Mouse (Mus musculus) brain, adult 2 months (tissue): ENCODE results near the gene Mpdz.
A peak's percentile ranks its signal among the peaks of the same experiment; 100 is the strongest.

Source experiments
- DNase-seq: peaks from one replicate; pipeline ENCODE4 v3.0.0; 2011; ENCODE audit warnings: low read depth, low spot score

The Mpdz gene

DNA sequence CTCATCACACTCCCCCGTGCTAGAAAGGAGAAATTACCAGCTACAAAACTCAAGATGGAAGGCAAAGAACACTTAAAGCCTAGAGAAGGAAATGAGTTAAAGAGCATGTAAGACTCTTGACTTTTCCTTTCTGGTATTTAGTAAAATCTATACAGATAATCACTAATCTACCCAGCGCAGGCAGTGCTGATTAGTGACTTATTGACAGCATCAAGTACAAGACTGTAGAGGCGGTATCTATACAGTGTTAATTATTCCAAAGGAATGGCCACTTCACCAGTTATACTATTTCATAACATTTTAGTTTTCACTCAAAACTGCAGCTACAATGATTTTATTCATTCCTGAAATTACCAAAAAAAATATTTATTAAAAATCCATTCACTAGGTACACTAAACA lies 49.7 kb downstream of the Mpdz start:
- DNase-seq = no peak

DNA sequence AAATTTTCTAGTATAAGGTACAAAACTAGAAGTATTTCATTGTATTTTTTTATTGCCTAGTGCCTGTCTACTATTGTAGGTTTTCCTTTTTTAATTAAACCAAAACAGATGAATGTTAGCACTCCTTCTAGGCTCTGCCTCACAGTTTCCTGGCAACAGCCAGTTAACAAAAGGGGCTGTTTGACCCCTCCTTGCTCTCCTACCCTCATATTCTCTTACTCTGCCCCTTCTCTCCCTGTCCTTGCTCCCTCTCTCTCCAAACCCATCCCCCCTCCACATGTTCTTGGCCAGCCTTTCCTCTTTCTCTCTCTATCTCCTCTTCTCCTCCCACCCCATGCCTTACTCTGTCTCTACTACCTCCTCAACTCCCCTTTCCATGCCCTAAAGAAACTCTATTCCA lies 53.4 kb downstream of the Mpdz start:
- DNase-seq = no peak

DNA sequence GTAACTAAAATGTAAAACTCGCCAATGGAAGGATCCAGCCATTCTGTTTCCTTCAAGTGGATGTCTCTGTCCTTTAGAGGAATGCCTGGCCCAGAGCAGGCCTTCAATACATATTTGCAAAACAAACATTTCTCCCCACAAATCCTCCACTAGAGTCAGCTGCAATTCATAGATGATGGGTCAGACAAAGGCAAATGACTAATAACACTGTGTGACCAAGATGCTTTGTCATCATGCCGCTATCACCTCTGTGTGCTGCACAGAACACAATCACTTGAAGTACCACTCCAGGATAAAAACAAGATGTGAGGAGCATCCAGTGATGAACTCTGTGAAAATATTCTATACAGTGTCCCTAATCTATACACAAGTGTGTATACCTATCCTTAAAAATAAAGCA lies 55.0 kb downstream of the Mpdz start:
- no peak for DNase-seq

DNA sequence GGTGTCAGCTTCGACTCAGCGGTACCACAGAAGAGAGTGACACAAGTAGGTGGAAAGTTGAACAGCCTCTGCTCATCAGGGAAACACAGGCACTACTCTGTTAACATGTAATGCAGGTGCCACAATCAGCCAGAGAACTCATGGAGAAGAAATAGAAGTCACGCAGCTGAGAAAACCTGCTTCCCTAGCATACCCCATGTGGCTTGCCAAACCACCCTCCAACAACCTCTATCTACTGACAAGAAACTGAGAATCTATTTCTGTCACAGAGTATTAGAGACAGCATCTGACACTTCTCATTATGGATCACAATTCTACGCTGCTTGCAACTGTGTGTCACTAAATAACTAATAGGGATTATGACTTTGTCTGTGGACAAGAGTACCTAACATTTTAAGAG lies 70.3 kb downstream of the Mpdz start:
- DNase-seq = peak; percentile 16

DNA sequence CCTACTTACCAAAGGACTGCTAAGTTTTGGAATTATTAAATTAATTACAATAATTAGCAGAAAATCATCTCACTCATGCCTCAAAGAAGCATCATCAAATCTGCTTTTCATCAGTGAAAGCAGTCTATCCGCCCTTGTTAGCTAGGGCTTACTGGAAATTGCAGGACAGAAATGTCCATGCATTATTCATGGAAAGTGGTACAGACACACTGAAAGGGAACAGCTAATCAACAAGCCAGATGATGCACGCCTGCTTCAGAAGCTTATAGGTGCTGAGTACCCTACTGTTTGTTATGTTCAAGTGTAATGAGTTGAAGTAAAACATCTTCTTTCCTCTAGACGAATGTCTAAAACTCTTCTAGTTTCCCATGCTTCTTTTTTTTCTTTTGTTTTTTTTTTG lies 91.2 kb downstream of the Mpdz start:
- no peak for DNase-seq

DNA sequence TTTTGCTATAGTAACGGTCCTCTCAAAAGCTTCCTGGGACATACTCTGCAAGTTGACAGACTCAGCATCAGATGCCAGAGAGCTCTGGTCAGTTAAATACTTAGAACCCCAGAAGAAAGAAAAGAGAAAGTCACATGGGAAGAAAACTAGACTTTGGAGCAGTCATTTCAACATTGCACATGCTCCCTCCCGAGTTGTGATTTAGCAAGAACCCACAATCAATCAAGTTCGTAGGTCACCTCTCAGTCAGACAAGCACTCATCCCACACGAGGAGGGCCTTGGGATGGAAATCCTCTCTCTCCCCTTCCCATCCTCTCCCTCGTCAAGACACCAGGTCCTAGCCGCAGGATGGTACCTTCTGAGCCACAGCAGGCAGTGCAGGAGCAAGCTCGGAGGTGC lies 94.0 kb downstream of the Mpdz start:
- DNase-seq = no peak

DNA sequence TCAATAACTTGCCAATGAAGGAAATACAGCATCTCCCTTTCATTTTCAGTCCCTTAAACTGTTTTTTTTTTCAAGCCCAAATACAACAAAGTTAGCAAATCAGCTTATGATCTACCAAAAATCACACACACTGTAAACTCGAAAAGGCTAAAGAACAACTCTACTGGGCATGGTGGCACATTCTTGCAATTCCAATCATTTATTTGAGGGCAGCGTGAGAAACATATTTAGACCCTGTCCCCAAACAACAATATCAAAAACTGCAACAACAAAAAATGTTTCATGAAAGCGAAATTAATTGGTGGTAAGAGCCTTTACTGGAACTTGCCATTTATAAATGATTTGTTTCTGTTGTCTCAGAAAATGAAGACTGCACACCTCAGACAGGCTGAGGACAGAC lies 97.5 kb downstream of the Mpdz start:
- DNase-seq = no peak

DNA sequence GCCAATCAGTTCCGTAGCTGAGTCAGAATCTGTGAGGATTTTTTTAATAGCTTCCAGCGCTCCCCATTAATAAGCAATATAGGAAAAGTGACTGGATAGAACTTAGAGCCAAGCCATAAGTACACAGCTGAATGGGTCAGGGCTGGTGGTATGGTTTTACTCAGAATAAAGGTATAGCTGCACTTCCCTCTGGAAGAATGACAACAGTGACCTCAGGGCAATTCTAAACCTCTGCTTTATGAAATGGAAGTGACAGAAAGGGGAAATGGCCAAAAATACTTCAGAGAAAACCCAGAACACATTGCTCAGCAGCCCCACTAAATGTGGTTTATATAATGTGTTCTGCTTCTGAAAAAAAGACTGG lies 109.0 kb downstream of the Mpdz start:
- peak; percentile 23 for DNase-seq

DNA sequence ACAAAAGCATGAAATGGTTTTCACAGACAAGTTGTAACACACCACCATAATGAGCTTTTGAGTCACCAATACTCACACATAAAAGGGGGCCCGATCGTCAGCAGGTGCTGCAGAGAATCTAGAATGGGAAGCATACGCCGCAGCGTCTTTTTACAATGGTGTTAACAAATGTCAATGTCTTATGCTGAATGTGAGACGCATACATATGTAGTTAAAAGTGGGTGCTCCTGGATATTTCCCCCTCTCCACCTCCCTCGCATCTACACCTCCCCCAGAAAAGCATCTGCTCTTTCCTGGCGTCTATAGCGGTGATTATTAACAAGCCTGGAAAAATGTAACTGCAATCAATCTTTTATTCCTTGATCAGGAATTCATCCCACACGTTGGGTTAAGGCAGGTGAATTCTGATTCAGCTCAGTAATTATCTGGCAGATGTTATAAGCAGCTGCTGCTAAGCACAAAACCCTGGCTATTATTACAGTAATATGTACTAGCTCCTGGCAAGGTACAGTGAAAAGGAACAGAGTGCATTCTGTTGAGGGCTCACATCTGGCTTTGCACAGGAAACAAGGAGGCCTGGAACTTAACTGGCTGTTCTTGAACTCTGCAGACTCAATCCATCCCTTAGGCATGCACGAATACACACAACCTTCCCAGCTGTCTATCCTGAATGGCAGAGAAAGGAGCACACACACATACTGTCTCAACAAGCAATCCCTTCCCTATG lies 109.6 kb downstream of the Mpdz start:
- peak; percentile 73 for DNase-seq

DNA sequence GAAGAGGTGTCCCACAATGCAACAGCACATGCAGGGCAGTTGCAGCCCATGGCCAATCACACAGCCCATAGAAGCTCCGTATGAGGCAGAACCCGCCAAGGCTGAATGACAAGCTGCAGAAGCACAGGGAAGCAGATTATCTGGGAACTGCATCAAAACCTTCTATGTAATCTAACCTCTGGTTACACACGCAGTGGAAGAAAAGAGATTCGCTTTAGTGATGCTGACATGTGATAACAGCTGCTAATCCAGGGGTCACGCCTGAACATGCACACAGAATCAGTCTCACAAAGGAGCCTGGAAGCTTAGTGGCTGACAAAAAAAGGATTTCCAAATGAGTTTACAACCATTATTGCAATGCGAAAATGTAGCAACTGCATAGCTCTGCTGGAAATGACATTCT lies 110.2 kb downstream of the Mpdz start:
- DNase-seq = peak; percentile 8

DNA sequence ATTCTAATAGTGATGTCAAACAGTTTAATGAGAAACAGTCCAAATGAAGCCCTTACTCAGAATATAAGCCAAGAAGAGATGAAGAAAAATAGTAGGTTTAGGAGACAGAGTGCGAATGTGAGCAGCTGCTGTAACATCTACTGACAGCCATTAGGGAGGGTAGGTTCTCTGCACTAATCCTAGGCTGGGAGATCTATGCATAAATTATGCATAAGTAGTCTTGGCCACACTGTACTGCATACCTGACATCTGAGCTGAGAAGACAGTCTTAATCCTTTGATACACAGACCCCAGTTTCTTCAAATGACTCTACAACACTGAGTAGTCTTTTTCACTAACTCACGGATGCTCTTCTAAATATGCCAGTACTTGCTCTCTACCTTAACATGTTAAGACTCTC lies 114.9 kb downstream of the Mpdz start:
- DNase-seq = no peak

DNA sequence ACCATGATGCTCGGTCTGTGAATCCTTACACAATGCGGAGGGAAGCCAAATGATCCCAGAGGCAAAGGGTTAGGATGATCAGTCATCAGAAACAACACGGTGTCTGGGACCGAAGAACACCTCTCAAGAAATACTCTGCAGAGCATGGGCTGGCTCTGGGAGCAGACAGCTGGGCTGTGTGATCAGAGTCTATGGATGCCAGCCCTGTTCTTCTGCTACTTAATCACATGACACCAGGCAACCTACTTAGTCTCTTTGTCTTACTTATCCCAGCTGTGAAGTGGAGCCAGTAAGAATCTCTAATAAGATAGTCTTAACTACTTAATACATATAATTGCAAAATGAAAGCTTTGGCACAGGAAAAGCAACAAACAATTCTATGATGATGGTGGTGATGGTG lies 118.8 kb downstream of the Mpdz start:
- no peak for DNase-seq

DNA sequence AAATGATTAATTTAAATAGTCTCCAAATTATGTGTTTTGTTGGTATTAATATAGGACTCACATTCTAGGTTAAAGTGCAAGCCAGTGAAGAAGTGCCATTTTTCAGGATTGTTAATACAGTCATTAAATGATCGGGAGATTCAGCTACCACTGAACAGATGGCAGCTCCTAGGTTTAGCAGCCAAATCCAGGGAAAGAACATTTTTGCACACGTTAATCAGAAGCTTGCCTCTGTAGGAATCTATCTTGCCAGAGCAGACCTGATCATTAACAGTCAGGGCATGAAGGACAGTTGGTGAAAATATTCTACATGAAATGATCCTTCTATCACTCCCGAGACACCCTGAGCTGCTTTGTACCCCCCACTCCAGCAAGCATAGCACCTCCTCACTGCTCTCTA lies 120.4 kb downstream of the Mpdz start:
- peak; percentile 91 for DNase-seq

DNA sequence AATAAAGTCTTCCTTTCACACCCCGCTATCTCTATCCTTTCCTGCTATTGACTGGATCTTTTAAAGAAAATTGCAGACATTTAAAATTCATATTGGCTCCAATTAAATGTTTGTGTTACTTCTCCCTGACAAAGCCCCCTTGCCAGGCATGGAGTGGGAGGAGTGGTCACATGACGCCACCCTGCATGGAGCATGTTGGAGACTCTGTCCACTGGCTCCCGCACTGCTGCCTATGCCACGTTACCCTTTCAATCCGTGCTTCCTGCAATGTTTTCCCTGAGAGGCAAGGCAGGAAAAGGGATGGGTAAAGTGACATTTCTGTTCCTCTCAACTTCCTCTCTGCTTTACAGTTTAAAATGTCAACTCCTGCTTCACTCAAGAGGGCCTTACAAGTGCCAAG lies 128.0 kb downstream of the Mpdz start:
- DNase-seq = no peak

DNA sequence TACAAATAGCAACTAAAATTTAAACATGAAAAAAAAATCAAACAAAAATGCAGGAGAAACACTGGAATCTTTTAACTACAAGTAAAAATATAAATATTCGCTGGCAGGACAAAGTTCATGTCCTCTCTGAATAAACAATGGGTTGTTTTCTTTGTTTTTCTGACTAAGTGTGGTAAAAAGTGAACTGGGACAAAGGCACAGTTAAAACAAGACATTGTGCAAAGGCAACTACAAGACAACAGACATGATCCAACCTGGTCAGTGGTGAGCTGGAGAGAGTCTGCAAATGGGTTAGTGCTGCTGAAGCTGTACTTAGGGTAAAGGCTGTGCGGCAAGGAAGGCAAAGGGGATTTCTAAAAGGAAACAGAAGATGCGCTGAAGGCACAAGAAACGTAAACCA lies 129.4 kb downstream of the Mpdz start:
- DNase-seq = no peak

DNA sequence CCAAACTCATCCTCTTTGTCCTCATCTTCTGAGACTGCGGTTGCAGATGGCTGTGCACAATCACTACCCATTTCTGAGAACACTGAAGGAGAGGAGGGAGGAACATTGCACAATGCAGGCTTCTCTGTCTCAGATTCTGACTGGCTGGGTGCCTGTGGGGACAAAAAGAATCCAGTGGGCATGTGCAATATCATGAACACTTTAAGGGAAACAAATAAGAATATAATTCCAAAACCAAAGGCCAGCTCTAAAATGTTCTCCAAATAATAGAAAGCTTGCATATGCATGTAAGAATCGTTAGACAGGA lies 132.5 kb downstream of the Mpdz start:
- peak; percentile 15 for DNase-seq

DNA sequence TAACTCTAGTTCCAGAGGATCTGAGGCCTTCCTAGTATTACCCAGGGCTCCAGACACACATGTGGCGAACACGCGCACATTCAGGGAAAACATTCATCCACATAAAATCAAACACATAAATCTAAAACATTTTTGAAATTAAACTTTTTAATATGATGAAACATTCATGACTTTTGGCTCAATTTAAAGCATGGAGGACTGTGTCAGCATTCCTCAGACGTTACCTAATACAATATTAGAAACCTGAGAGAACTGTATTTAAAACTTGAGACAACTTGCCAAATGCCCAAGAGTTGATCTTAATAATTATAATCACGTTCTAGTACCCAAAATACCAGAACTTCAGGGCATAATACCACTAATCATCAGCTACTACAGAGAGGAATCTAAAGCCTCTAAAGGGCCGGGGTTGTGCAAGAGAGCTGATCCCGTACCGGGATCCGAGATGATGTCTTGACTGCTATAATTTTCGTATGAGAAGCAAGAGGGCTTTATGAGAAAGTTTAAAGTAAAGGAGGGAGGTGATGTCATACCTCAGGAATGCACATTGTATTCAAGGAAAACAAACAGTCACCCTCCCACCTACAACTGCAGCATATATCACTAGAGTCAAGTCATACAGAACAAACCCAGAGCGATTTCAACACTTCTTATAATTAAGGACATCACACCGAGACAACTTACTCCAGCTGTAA lies 133.0 kb downstream of the Mpdz start:
- DNase-seq = no peak

DNA sequence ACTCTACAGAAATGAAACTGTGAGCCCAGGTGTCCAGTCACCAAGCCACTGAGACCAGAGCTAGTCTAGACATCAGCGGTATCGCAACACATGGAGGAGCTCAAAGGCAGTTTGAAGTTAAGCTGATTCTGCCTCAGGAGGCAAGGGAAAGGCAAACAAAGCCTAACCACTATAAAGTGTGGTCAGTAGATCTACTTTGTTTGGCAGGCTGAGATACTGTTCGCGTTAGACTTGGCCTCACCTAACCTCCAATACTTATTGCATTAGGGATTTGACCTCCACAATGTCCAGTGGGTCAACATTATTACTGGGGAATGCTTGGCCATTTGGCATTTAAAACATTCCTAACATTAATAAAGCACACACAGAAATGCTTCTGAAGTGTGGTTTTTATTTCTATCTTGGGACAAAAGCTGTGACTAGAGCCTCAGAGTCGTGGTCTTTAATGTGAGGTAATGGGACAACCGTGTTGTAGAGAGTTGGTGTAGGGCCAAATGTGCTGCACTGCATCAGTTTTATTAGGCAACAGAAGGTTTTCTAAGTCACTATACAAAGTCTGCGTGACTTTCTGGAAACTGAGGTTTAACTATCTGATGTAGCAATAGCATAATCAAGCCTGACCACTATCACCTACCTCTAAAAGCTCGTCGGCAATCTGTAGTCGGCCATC lies 134.9 kb downstream of the Mpdz start:
- DNase-seq = no peak

DNA sequence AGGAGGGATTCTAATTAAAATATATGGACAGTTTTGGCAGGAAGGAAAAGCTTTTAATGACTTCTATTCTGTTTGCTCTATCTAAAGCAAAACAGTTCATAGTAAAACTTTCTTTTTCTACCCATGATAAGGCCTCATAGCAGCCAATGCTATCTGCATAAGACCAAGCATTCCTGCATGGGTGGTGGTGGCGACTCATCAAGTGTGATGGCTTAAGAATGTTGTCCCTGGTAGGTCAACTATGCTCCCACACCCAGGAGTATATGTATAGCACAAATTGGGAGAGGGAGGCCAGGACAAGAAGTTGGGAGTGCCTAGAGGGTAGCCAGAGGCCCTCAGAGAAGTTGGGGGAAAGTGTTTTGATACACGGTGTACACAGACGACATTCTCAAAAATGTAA lies 140.6 kb downstream of the Mpdz start:
- DNase-seq = no peak

DNA sequence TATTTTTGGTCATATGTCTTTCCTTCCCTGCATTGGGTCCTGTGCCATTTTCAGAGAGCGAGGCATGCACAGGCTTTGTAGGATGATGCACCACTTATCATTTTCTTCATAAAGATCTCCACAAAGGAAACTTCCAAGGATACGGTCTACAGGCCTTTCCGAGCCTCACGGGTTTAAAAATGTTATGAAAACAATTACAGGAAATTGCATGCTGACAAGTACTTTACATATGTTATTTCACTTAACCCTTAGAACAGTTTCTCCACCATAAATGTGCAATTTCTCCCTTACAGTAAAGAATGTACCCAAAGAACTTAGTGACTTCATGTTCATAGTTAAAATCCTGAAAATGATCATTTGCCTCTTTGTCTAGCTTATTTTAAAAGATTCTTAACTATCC lies 144.2 kb downstream of the Mpdz start:
- no peak for DNase-seq

DNA sequence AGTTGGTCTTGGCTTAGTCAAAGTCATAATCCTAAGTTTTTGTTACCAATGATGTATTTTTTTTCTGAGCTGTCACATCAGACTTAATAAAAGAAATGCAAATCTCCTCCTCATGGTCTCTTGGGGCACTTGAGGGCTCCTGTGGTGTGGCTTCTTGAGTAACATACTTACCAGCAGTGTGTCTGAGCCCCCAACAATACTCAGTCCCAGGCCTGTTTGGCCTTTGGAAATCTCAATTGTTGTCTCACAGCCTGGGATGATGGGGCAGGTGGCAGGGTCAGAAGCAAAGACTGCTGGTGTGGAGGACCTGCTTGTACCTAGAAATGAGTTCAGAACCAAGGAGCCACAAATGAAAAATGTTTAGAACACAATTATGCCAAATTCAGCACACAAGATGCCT lies 149.3 kb downstream of the Mpdz start:
- DNase-seq = no peak

DNA sequence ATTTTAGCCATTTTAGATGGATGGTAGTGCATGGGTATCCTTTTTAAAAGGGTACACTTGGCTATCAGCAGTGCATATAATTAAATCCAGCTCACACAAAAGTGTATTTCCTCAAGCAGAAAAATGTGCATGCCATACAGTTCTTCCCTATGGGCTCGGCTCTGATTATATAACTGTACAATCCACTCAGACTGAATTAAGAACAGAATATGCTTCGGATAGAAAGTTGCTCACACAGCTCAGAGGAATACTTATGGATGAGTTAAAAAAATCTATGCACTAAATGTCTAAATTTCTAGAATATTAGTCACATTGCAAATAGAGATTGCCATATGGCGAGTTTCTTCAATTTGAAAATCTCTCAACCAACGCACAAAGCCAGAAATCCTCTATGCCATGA lies 157.1 kb downstream of the Mpdz start:
- DNase-seq = peak; percentile 61

DNA sequence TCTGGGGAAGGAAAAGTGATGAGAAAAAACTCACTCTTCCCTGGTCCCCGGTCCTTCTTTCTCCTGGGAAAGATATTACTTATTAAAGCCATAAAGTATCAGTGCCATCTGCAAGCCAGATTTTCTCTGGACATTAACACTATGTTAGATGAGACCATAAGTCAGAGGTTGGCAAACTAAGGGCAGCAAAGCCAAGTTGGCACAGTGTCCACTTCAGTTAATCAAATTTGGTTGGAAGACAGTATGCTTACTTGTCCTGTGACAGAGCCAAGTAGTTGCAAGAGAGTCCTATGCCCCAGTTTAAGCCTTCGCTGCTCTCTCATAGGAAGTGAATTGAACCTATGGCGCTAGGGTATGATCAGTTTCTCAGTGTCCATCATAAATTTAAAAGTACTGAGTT lies 159.0 kb downstream of the Mpdz start:
- no peak for DNase-seq
